Mouse (Mus musculus): ENCODE data around the gene Cd59a. TPM values are rescaled to one million over a fixed set of nuclear protein-coding genes. Genes with fewer than 3 reads are reported as not detected.
"Not testable (repeated sequence)": the region's sequence is repeated elsewhere in the genome, so short reads cannot be mapped to it uniquely, and the experiment has no call there.

Cd59a gene
- polyA plus RNA-seq (2012; rRNA removed): 3.8 and 5.2 TPM in 2 replicates

DNA sequence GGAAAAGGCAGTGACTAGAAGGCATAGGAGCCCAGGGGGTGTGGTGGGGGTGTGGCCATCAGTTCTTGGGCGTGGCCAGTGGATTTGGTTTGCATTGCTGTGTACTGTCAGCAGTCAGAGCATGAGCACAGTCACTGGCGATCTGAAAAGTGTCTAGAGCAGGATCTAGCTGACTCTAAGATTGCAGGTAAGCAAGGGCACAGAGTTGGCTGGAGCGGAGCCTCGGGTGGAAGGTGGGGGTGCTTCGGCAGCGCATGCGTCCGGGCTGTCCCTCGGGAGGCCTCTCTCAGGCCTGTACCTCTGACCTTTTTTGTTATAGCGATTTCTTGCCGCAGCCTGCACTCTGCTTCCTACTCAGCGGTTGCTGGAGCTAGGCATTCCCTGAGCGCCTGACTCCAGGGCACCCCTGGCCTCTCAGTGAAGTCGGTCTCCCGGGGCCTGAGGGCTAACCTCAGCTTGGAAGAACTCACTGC, at the start of gene Cd59a:
Gene Cd59a, plus strand, starts transcription at position 61 of the 473 bp plus-strand sequence.
- Histone ChIP-seq H3K4me3 (ENCODE audit: low read depth, low read length) (peak within 1 kb of the TSS; percentile 57), H3K27me3 (ENCODE audit: control insufficient read depth, insufficient read depth, low read length) (no peaks in the 10 kb centered on the region), H3K4me1 (ENCODE audit: control insufficient read depth, insufficient read depth, insufficient read length, low read length) (peaks cover 4% of the 10 kb centered on the region; the same call in 1 of the 2 replicates), H3K36me3 (ENCODE audit: control insufficient read depth, insufficient read depth, low read length) (no peaks in the 10 kb centered on the region), H3K27ac (ENCODE audit: insufficient read depth, low read depth, low read length) (0 out of 2 replicates have a peak within 1 kb of the TSS, but pooled peaks have one; percentile 4)
- TF ChIP-seq CTCF (IDR thresholded peaks at IDR 0.05; ENCODE audit: extremely low read depth, insufficient read length, insufficient replicate concordance, low read depth, low read length) (no peak), POLR2A (IDR thresholded peaks at IDR 0.05; ENCODE audit: low read depth, low read length) (no peak)
- WGBS: 4% methylated on average over 15 of the region's 15 CpGs

DNA sequence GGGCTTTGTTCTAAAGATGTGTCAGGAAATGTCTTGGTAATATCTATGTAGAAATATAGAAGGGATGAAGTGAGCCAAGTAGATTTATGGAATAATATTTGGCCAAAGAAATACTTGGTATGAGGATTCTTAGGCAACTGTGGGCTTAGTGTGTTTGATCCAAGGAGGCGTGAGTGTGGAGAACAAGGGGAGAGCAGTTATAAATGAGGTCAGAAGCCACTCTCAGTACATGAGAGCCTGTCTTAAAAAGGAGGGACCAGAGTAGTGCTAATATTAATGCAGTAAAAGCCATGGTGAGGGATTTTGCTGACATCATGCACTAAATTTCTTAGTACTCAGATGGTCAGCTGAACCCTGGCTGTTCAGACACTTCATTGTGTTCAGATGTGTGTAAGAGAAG, 37.2 kb upstream of the Cd59a start:
- H3K4me3 ChIP-seq (ENCODE audit: low read depth, low read length): no peak overlapping the region
- no peak for TF ChIP-seq POLR2A (IDR thresholded peaks at IDR 0.05; ENCODE audit: low read depth, low read length)
- TF ChIP-seq CTCF (IDR thresholded peaks at IDR 0.05; ENCODE audit: extremely low read depth, insufficient read length, insufficient replicate concordance, low read depth, low read length): no peak
- no peaks in the 10 kb centered on the region for H3K4me1 ChIP-seq (ENCODE audit: control insufficient read depth, insufficient read depth, insufficient read length, low read length)
- H3K27ac ChIP-seq (ENCODE audit: insufficient read depth, low read depth, low read length): no peak overlapping the region
- peaks cover 25% of the 10 kb centered on the region for H3K36me3 ChIP-seq (ENCODE audit: control insufficient read depth, insufficient read depth, low read length)
- no peaks in the 10 kb centered on the region for H3K27me3 ChIP-seq (ENCODE audit: control insufficient read depth, insufficient read depth, low read length)
- 93% methylated on average over 1 of the region's 1 CpGs for WGBS

DNA sequence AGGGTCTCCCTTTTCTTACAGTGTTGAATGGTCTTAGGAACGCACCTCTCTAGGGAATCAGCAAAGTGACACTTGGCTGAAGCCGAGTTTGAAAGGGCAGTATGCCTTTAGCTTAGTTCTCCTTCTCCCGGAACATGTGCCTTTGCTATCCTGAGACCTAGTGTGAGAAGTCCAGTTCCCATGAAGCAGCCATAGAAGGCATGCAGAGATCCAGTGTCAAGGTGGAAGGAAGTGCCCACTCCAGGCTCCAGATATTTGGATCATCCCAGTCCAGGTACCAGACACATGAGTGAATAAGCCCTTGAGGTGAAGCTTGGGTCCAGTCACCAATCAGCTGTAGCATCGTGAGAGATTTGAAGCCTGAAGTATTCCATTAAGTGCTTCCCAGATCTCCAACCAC, 36.6 kb upstream of the Cd59a start:
- Histone ChIP-seq H3K27me3 (ENCODE audit: control insufficient read depth, insufficient read depth, low read length) (no peaks in the 10 kb centered on the region), H3K4me1 (ENCODE audit: control insufficient read depth, insufficient read depth, insufficient read length, low read length) (no peaks in the 10 kb centered on the region), H3K4me3 (ENCODE audit: low read depth, low read length) (no peak overlapping the region), H3K36me3 (ENCODE audit: control insufficient read depth, insufficient read depth, low read length) (peaks cover 25% of the 10 kb centered on the region), H3K27ac (ENCODE audit: insufficient read depth, low read depth, low read length) (no peak overlapping the region)
- TF ChIP-seq POLR2A (IDR thresholded peaks at IDR 0.05; ENCODE audit: low read depth, low read length): no peak
- TF ChIP-seq CTCF (IDR thresholded peaks at IDR 0.05; ENCODE audit: extremely low read depth, insufficient read length, insufficient replicate concordance, low read depth, low read length): no peak
- 87% methylated on average over 4 of the region's 4 CpGs for WGBS

DNA sequence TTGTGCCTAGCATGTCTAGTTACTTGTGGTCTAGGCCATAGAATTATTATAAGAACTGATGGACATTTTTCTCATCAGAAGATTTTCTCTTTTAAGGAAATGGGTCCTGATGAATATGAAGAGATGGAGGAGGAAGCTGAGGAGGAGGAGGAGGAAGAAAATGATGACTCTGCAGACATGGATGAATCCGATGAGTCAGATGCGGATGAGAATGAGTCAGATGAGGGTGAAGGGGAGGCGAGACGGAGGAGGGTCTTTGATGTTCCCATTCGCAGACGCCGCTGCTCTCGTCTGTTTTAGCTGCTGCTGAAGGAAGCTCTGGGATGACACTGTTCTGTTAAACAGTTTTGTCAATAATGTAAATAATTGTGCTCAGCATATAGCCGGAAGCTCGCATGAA, 35.8 kb upstream of the Cd59a start:
- TF ChIP-seq POLR2A (IDR thresholded peaks at IDR 0.05; ENCODE audit: low read depth, low read length): no peak
- no peak for TF ChIP-seq CTCF (IDR thresholded peaks at IDR 0.05; ENCODE audit: extremely low read depth, insufficient read length, insufficient replicate concordance, low read depth, low read length)
- Histone ChIP-seq H3K36me3 (ENCODE audit: control insufficient read depth, insufficient read depth, low read length) (peaks cover 20% of the 10 kb centered on the region), H3K4me3 (ENCODE audit: low read depth, low read length) (no peak overlapping the region), H3K4me1 (ENCODE audit: control insufficient read depth, insufficient read depth, insufficient read length, low read length) (no peaks in the 10 kb centered on the region), H3K27ac (ENCODE audit: insufficient read depth, low read depth, low read length) (no peak overlapping the region), H3K27me3 (ENCODE audit: control insufficient read depth, insufficient read depth, low read length) (no peaks in the 10 kb centered on the region)
- WGBS: 86% methylated on average over 10 of the region's 10 CpGs

DNA sequence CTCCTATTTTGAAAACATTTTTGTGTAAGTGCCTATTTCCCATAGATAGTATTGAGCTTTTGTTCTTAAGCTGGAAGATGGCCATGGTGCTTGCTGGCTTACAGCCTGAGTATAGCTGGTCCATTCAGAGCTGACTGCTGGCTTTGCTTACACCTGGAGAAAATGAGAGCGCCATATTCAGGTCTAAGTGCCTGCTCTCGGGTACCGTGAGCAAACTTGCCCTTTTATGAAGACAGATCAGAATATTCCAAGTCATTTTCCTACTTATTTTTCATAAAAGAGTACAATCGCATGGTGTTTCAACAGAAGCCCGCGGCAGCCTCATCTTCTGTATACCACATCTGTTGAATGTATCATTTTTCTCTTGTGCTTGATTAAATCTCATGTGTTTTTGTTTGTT, 34.6 kb upstream of the Cd59a start:
- Histone ChIP-seq H3K4me3 (ENCODE audit: low read depth, low read length) (no peak overlapping the region), H3K27me3 (ENCODE audit: control insufficient read depth, insufficient read depth, low read length) (no peaks in the 10 kb centered on the region), H3K4me1 (ENCODE audit: control insufficient read depth, insufficient read depth, insufficient read length, low read length) (no peaks in the 10 kb centered on the region), H3K36me3 (ENCODE audit: control insufficient read depth, insufficient read depth, low read length) (peaks cover 16% of the 10 kb centered on the region), H3K27ac (ENCODE audit: insufficient read depth, low read depth, low read length) (no peak overlapping the region)
- TF ChIP-seq CTCF (IDR thresholded peaks at IDR 0.05; ENCODE audit: extremely low read depth, insufficient read length, insufficient replicate concordance, low read depth, low read length): no peak
- TF ChIP-seq POLR2A (IDR thresholded peaks at IDR 0.05; ENCODE audit: low read depth, low read length): no peak
- WGBS: 96% methylated on average over 6 of the region's 6 CpGs

DNA sequence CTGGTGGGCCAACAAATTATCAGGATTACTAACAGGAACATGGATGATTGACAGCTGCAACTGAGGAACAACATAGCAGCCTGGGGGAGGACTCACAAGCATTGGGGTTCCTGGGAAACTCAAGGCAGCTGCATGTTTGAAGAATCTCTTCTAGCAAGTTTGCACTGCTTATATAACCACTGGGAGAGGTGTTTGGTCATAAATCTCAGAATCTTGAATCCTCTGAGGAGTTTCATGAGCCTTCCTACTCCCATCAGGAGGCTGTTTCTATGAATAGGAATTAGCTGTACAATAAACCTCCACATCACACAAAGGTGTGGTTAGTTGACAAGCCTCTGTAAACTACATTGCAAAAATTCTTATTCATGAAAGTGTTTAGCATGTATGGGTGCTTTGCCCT, 32.9 kb upstream of the Cd59a start:
- Histone ChIP-seq H3K27me3 (ENCODE audit: control insufficient read depth, insufficient read depth, low read length) (no peaks in the 10 kb centered on the region), H3K4me3 (ENCODE audit: low read depth, low read length) (no peak overlapping the region), H3K4me1 (ENCODE audit: control insufficient read depth, insufficient read depth, insufficient read length, low read length) (no peaks in the 10 kb centered on the region), H3K36me3 (ENCODE audit: control insufficient read depth, insufficient read depth, low read length) (peaks cover 14% of the 10 kb centered on the region), H3K27ac (ENCODE audit: insufficient read depth, low read depth, low read length) (no peak overlapping the region)
- no peak for TF ChIP-seq CTCF (IDR thresholded peaks at IDR 0.05; ENCODE audit: extremely low read depth, insufficient read length, insufficient replicate concordance, low read depth, low read length)

DNA sequence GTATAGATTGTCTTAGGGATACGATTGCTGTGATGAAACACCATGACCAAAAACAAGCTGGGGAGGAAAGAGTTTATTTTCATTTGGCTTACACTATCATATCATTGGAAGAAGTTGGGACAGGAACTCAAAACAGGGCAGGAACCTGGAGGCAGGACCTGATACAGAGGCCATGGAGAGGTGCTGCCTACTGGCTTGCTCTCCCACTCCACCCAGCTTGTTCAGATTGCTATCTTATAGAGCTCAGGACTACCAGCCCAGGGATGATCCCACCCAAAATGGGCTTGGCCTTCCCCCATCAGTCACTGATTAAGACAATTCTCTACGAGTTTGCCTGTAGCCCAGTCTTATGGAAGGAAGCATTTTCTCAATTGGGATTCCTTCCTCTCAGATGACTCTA, 31.4 kb upstream of the Cd59a start:
- no peak for TF ChIP-seq POLR2A (IDR thresholded peaks at IDR 0.05; ENCODE audit: low read depth, low read length)
- Histone ChIP-seq H3K27me3 (ENCODE audit: control insufficient read depth, insufficient read depth, low read length) (no peaks in the 10 kb centered on the region), H3K4me3 (ENCODE audit: low read depth, low read length) (no peak overlapping the region), H3K36me3 (ENCODE audit: control insufficient read depth, insufficient read depth, low read length) (peaks cover 10% of the 10 kb centered on the region), H3K4me1 (ENCODE audit: control insufficient read depth, insufficient read depth, insufficient read length, low read length) (no peaks in the 10 kb centered on the region), H3K27ac (ENCODE audit: insufficient read depth, low read depth, low read length) (no peak overlapping the region)
- 66% methylated on average over 2 of the region's 2 CpGs for WGBS

DNA sequence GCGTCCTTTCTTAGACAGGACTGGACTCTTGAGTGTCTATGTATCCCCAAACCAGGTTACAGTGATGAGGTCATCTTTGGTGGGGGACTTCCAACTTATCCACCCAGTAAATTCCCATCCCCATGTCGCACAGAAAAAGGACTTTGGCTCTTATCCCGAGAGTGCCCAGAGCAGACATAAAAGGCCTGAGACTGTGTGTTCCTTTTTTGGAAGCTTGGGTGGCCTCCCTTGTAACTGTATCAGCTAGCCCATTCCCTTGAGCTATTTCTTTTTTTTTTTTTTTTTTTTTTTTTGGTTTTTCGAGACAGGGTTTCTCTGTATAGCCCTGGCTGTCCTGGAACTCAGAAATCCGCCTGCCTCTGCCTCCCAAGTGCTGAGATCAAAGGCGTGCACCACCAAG, 30.1 kb upstream of the Cd59a start, which contains the start of gene Gm10912:
Gene Gm10912, plus strand, starts transcription at position 301 of the 400 bp plus-strand sequence.
- H3K4me3 ChIP-seq (ENCODE audit: low read depth, low read length); H3K36me3 ChIP-seq (ENCODE audit: control insufficient read depth, insufficient read depth, low read length); H3K27ac ChIP-seq (ENCODE audit: insufficient read depth, low read depth, low read length); H3K4me1 ChIP-seq (ENCODE audit: control insufficient read depth, insufficient read depth, insufficient read length, low read length); H3K27me3 ChIP-seq (ENCODE audit: control insufficient read depth, insufficient read depth, low read length): not testable (repeated sequence)
- 84% methylated on average over 6 of the region's 6 CpGs for WGBS

DNA sequence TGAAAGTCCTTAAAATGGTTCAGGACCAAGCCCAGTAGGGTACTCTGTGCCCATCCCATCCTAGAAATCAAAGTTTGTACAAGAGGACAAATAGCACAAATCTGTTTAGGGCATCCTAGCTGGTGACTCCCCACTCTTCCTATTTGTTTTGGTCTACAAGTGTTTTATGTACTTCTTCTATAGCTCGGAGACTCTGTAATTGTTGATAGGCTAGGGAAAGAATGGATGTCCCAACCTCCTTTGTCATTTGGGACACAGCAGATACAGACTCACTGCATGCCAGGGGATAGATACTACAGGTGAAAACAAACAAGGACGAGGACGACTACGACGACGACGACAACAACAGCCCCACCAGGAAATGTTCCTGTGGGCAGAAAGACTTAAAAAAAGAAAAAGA, 27.2 kb upstream of the Cd59a start, which contains the start of gene Gm10799:
Gene Gm10799, minus strand, starts transcription at position 101 of the 400 bp plus-strand sequence.
- H3K4me3 ChIP-seq (ENCODE audit: low read depth, low read length); H3K27me3 ChIP-seq (ENCODE audit: control insufficient read depth, insufficient read depth, low read length); H3K36me3 ChIP-seq (ENCODE audit: control insufficient read depth, insufficient read depth, low read length); H3K27ac ChIP-seq (ENCODE audit: insufficient read depth, low read depth, low read length); H3K4me1 ChIP-seq (ENCODE audit: control insufficient read depth, insufficient read depth, insufficient read length, low read length): not testable (repeated sequence)
- WGBS: 70% methylated on average over 7 of the region's 7 CpGs
